Mouse (Mus musculus) lung, postnatal 0 days (tissue): ENCODE measurements around the gene Tmem109.

Source experiments
- CTCF ChIP-seq: IDR thresholded peaks from 2 replicates; pipeline ENCODE4 v1.5.1; 2016; ENCODE audit warnings: antibody characterized with exemption, mild to moderate bottlenecking
- EP300 ChIP-seq: IDR thresholded peaks from 2 replicates; pipeline ENCODE4 v1.6.1; 2016; ENCODE audit warnings: antibody characterized with exemption, mild to moderate bottlenecking, control low read depth

- TF ChIP-seq CTCF (no peak), EP300 (no peak)
Observed at GRCm38 (mm10) chr19:10832030-10832429, 49.8 kb downstream of the Tmem109 start.
